Mouse (Mus musculus): ENCODE measurements around the gene Tmtc2.

Tmtc2 gene

DNA sequence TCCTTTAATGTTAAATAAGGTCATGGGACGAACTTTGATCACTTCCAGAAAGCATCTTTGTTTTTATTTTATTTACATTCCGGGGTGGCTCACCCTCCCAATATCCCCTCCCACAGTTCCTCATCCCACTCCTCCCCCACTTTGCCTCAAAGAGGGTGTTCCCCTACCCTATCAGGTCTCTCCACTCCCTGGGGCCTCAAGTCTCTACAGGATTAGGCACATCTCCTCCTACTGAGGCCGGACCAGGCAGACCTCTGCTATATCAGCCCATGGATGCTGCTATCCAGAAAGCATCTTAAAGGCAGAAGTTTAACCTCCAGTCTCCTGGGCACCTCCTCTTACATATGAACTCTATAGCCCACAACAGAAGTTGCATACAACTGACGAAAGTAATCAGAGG is 157.7 kb downstream of the Tmtc2 start:
- DNase-seq (ENCODE audit: low spot score), result no peak

- DNase-seq (ENCODE audit: low spot score), result no peak
Observed at GRCm38 (mm10) chr10:105405856-105406527, 168.3 kb downstream of the Tmtc2 start.

GRCm38 (mm10) chr10:105403931-105404330 is 170.3 kb downstream of the Tmtc2 start:
- no peak for DNase-seq (ENCODE audit: low spot score)

GRCm38 (mm10) chr10:105402481-105402779 is 171.8 kb downstream of the Tmtc2 start:
- no peak for DNase-seq (ENCODE audit: low spot score)

GRCm38 (mm10) chr10:105401754-105402480 is 172.3 kb downstream of the Tmtc2 start:
- no peak for DNase-seq (ENCODE audit: low spot score)

DNA sequence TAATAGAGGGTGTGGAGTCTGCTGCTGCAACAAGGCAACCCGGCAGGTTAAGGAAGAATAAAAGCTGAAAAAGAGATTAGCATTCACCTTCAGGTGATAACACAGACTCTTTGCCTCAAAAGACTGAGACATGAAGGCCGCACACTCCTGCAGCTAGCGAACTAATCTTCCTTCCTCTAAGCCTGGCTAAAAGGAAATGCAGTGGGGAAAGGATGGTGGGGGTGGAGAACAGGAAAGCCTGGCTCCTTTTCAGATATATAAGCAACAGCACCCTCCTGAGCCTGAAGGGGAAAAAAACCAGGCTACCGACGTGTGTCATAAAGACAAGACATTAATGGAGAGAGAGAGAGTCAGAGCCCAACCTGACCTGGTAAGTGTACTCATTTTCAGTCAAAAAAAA is 174.9 kb downstream of the Tmtc2 start:
- DNase-seq (ENCODE audit: low spot score), result no peak

GRCm38 (mm10) chr10:105384065-105384464 is 190.2 kb downstream of the Tmtc2 start:
- DNase-seq (ENCODE audit: low spot score), result no peak

DNA sequence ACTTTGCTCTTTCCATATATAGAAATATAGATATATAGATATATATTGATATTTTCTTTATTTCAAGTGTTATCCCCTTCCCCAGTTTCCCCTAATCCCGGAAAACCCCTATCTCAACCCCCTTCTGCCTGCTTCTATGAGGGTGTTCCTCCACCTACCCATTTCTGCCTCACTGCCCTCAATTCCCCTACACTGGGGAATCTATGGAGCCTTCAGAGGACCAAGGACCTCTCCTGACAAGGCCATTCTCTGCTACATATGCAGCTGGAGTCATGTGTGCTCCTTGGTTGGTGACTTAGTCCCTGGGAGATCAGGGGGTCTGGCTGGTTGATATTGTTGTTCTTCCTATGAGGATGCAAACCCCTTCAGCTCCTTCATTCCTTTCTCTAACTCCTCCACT is 192.5 kb downstream of the Tmtc2 start:
- no peak for DNase-seq (ENCODE audit: low spot score)

DNA sequence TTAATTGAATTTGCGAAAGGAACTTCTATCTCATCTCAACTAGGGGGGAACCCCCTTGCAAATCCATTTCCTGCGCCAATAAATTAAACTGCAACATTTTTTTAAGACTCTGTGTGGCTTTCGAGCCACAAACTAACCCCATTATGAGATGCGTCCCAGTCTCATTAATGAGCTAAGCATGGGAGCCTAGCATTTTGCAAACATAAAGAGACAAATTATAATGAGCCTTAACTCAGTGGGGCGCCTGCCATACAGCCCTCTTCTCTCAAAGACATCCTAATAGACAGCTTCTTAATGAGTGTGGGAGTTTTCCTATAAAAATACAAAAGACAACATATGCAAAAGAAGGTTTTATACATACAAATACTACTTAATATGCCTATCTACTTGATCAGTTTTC is 193.0 kb downstream of the Tmtc2 start:
- DNase-seq (ENCODE audit: low spot score), result no peak

- DNase-seq (ENCODE audit: low spot score), result no peak
Observed at GRCm38 (mm10) chr10:105380584-105380983, 193.7 kb downstream of the Tmtc2 start.

DNA sequence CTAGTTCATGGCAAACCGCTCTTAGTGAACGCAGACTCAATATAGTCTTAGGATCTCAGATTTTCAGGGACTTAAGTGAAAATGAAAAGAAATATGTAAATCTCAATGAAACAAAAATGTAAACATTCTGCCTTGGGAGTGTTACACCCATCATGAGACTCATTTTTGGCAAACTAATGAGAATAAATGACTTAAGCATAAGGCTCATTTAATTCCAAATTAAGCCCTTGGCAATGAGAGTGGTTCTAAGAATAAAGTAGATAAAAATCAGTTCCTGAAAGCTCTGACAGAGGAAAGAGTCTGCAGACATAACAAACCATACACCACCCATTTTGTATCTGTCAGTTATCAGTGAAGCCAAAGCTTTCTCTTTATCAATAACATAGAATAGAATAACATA is 196.5 kb downstream of the Tmtc2 start:
- no peak for DNase-seq (ENCODE audit: low spot score)

DNA sequence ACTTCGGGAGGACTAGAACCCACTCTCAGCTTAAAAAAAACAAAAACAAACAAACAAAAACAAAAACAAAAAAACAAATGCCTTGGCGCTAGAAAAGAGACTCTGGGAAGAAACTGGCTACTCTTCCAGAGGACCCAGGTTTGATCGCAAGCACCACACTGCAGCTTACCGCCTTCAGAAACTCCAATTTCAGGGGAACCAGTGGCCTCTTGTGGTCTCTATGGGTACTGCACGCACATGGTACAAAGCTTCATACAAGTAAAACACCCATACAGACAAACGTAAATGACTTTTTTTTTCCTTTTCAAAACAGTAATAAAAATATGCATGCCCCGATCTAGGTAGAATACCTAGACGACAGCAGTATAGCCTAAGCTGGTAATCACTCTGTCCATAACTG is 201.0 kb downstream of the Tmtc2 start:
- no peak for DNase-seq (ENCODE audit: low spot score)

DNA sequence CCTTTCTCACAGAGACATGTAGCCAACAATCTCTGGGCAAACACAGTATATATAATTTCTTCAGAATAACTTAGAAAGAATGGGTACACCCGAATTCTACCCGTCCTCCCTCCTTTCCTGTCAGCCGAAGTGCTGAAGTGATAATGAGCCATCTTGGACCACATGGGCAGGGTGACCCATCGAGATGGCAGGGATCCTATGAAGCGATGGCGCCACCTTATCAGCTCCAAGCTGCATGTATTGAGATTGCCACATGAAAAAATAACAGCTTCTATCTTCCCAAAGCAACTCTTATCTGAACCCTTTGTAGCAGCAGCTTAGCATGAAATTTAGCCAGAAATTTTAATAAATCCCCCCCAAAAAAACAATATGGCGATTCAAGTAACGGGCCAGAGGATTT is 206.0 kb downstream of the Tmtc2 start:
- DNase-seq (ENCODE audit: low spot score), result no peak

DNA sequence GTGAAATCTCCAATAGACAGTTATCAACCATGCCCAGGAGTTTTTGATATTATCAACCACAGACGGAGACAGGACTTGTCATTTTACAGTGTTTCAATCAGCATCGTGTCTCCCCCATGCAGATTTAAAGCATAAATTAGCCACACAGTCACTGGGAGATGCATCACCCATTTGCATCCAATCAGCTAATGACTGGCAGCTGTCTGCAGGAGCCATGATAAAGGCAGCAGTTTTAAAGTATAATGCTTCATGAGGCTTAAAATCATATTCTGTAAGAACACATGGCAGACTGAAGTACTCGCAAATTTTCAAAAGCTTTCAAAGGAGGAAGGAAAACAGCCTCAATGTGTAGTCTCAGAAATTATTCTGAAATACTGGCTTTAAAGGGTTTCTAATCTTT is 209.8 kb downstream of the Tmtc2 start:
- no peak for DNase-seq (ENCODE audit: low spot score)

DNA sequence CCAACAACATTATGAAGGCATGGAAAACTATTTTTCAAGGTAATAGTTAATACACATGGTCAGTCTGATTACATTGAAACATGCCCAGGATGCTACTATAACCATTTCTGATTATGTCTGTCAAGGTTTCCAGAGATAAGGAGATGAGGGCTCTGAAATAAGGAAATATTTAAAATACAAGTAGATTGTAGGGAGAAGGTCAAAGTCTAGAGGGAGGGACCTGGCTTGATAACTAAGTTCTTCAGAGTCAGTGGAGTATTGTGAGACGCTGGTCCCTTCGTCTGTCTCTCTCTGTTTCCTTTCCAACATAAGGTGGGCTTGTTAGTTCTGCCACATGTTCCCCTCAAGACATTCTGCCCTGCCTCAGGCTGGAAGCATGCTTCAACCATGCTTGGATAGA is 223.9 kb downstream of the Tmtc2 start:
- DNase-seq (ENCODE audit: low spot score), result no peak

DNA sequence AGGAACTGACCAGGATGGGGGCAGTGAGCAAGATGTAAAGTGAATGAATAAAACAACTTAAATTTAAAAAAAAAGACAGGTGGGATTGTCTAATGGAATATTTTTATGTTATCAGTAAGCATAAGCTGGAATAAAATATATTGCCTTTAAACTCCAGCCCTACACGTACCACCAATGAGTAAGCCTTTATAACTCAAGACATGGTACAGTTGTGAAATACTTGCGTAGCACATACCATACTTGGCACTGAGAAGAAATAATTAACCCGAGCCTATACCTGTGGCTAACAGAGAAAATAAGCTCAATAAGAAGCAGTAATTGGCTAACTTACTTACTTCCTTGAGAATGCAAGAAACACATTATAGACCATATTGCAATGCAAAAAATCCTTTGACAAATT is 228.3 kb downstream of the Tmtc2 start:
- no peak for DNase-seq (ENCODE audit: low spot score)

- DNase-seq (ENCODE audit: low spot score), result no peak
Observed at GRCm38 (mm10) chr10:105332856-105333255, 241.4 kb downstream of the Tmtc2 start.

- no peak for DNase-seq (ENCODE audit: low spot score)
Observed at GRCm38 (mm10) chr10:105330327-105330726, 243.9 kb downstream of the Tmtc2 start.

DNA sequence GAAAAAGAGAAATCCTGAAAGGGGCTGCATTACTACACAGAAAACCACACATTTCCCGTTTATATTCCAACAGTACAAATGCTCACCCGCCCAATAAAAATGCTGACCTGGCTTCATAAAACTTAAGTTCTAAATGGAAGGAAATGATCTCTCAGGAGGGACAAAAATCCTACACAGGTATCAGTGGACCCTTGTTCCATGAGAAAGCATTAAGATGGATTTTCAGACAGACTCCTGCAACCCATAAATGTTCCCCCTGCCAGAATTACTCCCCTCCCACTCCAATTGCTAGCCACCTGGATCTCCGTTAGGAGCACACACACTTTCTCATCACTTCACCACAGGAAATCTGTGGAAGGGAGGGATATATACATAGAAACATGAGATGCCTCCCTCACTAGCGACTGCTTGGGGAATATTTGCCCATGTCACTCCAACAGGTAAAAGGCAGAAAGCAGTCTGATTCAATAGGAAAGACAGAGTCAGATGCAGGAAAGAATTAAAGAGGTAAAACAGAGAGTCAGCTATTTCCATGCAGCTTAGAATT is 250.5 kb downstream of the Tmtc2 start:
- no peak for DNase-seq (ENCODE audit: low spot score)

DNA sequence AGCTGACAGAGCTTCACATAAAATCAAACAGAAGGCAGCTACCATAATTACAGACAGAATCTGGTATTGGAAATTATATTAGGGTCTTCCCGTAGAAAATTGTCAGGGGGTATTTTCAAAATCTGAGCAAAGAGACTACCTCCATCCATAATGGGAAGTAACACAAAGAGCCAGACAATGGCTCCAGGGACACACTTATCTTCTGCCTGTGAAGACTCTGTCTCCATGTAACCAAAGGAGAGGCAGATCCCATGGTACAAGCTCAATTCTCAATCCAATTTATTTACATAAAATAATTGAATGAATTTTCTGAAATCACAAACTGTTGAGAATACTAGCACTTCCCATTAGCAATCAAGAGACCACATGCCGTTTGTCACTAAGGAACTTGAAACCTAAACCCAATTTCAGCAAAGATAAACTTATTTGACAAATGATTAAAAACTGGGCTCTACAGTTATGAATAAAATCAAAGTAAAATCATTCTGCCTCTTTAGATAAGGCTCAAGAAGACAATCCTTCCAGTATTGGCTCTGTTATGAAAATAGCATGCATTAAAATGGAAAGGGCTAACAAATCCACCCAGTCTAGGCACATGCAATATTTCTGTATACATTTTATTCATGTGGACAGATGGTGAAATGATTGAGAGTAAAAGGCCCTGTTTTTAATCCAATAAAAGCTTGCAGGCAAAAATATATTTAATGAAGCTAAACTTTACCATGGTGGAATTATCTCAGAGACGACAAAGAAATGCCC is 254.8 kb downstream of the Tmtc2 start:
- DNase-seq (ENCODE audit: low spot score), result no peak

DNA sequence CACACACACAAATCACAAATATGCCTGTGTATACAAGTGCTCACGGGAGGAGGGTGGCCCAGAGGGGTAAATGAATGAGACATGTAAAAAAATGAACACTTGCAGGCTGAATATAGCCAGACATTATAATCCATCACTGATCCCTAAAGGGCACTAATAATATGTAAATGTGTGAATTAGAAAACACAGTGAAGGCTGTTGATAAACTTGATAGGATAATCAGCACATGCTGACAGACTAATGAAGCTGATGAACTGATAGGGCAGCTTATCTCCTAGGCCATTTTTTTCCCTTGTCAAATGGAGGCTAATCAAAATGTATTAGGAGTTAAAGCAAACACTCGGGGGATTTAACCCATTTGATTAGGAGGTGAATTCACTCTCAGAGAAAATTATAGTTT is 255.4 kb downstream of the Tmtc2 start:
- DNase-seq (ENCODE audit: low spot score), result no peak

DNA sequence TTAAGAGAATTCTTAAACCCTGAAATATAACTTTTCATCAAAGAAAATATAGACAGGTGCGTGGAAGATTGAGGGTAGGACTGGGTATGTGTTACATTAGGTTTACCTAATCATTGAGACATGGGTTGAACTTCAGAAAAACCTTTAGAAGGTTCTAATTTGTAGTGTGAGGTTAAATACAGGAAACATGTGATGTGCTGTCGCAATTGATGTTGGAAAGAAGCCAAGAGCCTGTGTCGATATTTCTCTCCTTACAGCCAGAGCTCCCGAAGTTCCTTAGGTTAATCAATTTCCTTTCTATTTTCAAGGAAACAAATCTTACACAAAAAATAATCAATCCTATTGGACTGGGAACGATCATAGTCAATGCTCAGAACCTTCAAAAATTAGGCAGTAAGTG is 261.3 kb downstream of the Tmtc2 start:
- no peak for DNase-seq (ENCODE audit: low spot score)

DNA sequence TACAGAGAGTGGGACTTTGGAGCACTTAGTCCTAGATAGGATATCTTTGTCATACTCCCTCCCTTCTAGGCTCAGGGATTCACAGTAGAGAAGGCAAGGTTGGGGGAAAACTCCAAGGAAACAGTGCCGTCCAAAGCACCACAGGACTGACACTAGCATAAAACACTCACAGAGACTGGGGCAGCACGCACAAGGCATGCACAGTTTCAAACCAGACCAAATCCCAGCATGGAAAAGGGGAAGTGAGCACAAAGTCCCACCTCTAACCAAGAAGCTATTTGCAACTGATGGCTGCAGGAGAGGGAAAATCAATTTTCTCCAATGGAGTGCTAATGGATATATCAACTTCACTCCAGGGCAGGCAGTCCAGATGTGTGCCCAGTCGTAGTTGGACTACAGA is 276.7 kb downstream of the Tmtc2 start:
- no peak for DNase-seq (ENCODE audit: low spot score)
